Mouse (Mus musculus) left cerebral cortex, postnatal 10 days (tissue): Measurements from ENCODE around the gene Vps29. TPM values are rescaled to one million over a fixed set of nuclear protein-coding genes. Genes with fewer than 3 reads are reported as not detected.

ENCODE experiments used
- DNase-seq, 2 experiments: peaks; one replicate each; pipeline ENCODE4 v3.0.0; 2021 to 2022; ENCODE audit warnings: low spot score in 2 of 2, mixed read lengths in 1 of 2; ENCODE audit errors: extremely low spot score in 1 of 2
- intact Hi-C: fragments of 180-260 bp; cut with DNase I; formaldehyde crosslinking; loops from one replicate; pipeline ENCODE4 v1.15.1; 2025
- total RNA-seq, 2 experiments: library from RNA; stranded (reverse); gene quantifications; 2 replicates each; pipeline ENCODE4 v1.2.3; 2021

Gene Vps29
- total RNA-seq, 2 experiments from 2014 or later, result 224 to 239 TPM

- no peak for DNase-seq
- intact Hi-C loops, result no loop called here
Observed at GRCm38 (mm10) chr5:122327283-122327682, 26.9 kb upstream of the Vps29 start.

DNA sequence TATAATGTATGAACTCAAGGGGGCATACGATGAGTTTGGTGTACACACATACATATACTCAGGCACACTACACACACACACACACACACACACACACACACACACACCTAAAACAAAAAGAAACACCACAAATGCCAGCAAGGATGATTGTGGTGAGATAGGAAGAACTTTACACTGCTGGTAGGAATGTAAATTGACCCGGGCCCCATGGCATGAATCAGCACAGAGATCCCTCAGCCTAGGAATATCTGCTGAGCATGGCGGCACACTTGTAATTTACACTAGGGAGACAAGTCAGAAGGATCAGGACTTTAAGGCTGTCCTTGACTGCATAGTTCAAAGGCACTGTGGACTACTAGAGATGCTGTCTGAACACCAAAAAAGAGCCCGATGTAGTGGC, 23.9 kb upstream of the Vps29 start:
- no peak for DNase-seq
- intact Hi-C loops, result no loop called here

- peak in 1 of 2 experiments; percentile 9 for DNase-seq
- intact Hi-C loops, result no loop called here
Observed at GRCm38 (mm10) chr5:122334682-122335081, 19.5 kb upstream of the Vps29 start.

GRCm38 (mm10) chr5:122336554-122337294, 17.4 kb upstream of the Vps29 start:
- DNase-seq, result no peak
- intact Hi-C loops, result no loop called here

GRCm38 (mm10) chr5:122342874-122343273, 11.3 kb upstream of the Vps29 start:
- intact Hi-C loops, result loop anchor here (5.0 kb wide), 1 partner anchor 231 kb away; no protein-coding TSS in a partner anchor
- DNase-seq, result no peak

- intact Hi-C loops, result loop anchor here (1.0 to 5.0 kb wide), 2 partner anchors 75 to 231 kb away; no protein-coding TSS in a partner anchor
- DNase-seq, result no peak
Observed at GRCm38 (mm10) chr5:122343768-122344167, 10.4 kb upstream of the Vps29 start.

DNA sequence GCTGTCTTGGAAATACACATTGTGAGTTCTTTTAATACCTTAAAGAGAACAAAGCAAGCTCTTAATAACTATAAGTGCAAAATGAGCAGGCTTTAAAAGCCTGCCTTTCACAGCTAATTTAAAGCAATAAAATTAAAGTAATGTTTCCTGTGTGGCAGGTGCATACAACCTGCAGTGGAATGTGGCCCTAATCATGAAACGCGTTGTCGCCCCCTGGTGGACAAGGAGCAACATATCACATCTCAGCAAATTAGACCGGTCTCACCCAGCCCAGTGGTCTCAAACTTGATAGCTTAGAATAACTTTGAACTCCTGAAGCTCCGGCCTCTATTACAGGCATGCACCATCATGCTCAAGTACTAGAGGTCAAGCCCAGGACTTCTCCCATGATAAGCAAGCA, 9.9 kb upstream of the Vps29 start:
- DNase-seq, result peak; percentile 46 to 70
- intact Hi-C loops, result loop anchor here (1.0 to 5.0 kb wide), 2 partner anchors 76 to 232 kb away; no protein-coding TSS in a partner anchor

DNA sequence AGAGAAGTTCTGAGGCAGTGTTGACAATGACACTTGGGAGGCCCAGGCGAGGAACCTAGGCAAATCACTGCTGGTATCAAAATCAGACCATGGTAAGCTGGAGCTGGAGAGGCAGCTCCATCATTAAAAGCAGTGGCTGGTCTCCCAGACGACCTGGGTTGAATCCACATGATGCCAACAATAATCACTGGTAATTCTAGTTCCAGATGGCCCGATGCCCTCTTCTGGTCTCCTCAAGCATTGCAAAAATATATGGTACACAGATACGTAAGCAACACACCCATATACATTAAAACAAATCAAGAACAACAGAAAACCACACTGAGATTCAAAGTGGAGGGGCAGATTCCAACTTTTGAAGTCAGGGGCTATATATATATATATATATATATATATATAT, 8.4 kb upstream of the Vps29 start:
- intact Hi-C loops, result no loop called here
- no peak for DNase-seq

- intact Hi-C loops, result loop anchor here (5.0 kb wide), 1 partner anchor 222 kb away; no protein-coding TSS in a partner anchor
- no peak for DNase-seq
Observed at GRCm38 (mm10) chr5:122354492-122355067, 411 bp downstream of the Vps29 start.

DNA sequence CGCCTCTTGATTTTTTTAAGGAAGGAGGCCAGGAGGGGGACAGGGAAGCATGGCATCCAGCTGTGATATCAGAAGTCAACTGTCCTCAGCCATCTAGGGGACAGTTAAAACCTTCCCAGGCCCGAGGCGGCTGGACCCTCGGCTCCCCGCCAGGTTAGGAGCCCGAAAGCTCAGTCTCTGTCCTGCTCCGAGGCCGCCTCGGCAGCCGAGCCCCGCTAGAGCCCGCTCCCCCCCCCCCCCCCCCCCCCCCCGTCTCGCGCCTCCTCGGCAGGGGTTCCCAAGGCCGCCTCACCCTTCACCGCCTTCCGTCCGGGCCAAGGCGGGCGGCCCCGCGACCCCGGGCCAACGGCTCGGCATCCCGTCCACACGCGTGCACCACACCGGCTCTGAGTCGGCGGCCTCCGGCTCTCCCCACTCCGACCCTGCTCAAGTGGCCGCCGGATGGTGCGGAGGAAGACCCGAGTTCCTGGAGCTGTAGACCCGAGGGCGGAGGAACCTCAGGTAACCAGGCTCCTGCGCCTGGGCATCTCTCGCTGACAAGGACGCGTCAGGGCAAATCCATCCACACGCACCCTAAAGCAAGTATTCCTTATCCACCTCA, 17.5 kb downstream of the Vps29 start, which contains the start of gene Gpn3:
Gene Gpn3 (plus strand): TSS at position 286 of the 601 bp plus-strand sequence.
- peak in 1 of 2 experiments; percentile 81 for DNase-seq
- intact Hi-C loops, result no loop called here

DNA sequence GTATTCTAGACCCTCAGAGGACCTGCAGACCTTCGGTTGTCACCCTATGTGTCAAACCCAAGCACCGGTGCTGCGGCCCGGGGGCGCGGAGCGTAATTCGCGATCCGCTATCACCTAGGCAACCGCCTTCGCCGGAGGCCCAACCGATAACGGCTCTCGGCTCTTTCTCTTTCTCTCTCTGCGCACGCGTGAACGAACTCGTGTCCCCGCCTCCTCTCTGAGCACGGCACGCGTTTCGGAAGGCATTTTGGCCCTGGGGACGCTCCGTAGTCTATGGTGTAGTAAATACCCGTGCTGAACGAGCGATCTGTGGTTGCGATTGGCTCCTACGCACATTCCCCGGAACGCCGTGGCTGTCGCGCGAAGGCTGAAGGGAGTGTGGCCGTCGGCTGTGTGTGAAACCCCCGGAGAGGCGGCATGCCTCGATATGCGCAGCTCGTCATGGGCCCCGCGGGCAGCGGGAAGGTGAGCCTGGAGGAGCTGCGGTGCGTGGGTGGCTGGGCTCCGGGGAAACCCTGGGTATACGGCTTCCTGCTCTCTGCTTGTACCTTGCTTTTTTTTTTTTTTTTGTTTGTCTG, 18.1 kb downstream of the Vps29 start, which contains the start of gene Fam216a:
Gene Fam216a (minus strand): TSS at position 173 of the 578 bp plus-strand sequence.
- peak; percentile 99 for DNase-seq
- intact Hi-C loops, result no loop called here

- intact Hi-C loops, result no loop called here
- no peak for DNase-seq
Observed at GRCm38 (mm10) chr5:122372878-122373277, 18.7 kb downstream of the Vps29 start.

GRCm38 (mm10) chr5:122377101-122377833, 23.1 kb downstream of the Vps29 start:
- no peak for DNase-seq
- intact Hi-C loops, result no loop called here

GRCm38 (mm10) chr5:122378171-122378570, 24.0 kb downstream of the Vps29 start:
- intact Hi-C loops, result no loop called here
- no peak for DNase-seq

GRCm38 (mm10) chr5:122379374-122380155, 25.4 kb downstream of the Vps29 start:
- intact Hi-C loops, result no loop called here
- DNase-seq, result peak; percentile 71 to 83

DNA sequence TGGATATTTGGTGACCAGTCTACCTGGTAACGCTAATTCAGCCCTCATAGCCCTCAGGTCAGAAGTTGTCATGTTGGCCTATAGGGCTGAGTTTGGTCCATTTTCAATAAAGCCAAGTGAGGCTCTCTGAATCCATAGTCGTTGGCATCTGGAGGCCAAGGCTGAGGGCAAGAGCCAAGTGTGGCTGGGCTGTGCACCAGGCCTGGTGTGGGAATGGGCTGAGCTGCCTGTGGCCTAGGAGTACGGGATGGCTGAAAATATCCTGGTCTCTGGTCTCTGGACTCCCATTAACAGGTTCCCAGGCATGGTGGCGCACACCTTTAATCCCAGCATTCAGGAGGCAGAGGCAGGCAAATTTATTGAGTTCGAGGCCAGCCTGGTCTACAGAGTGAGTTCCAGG, 35.8 kb downstream of the Vps29 start:
- intact Hi-C loops, result no loop called here
- no peak for DNase-seq

GRCm38 (mm10) chr5:122390671-122391070, 36.5 kb downstream of the Vps29 start:
- DNase-seq, result no peak
- intact Hi-C loops, result no loop called here

DNA sequence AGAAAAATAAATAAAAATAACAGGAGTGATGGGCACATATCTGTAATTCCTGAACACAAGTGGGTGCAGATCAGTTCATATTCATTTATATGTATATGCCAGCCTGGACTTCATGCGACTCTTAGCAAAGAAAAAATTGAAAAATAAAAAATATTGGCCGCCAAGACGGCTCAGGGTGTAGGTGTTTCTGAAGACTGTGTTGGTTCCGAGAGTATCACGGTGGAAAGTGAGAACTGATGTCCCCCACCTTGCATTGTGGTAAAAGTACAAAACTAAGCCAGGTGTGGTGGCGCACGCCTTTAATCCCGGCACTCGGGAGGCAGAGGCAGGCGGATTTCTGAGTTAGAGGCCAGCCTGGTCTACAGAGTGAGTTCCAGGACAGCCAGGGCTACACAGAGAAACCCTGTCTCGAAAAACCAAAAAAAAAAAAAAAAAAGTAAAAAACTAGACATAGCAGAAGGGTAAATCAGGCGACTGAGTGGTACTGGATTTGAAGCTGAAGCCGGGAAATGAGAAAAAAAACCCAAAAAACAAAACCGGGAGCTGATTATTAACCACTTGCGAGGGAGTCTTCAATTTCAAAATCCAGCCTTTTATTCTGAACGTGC, 37.1 kb downstream of the Vps29 start:
- intact Hi-C loops, result no loop called here
- no peak for DNase-seq
